Mouse (Mus musculus) ES-E14 (cell line): ENCODE data around the gene Zfp420.

Experiments
- CHD2 ChIP-seq: IDR thresholded peaks from 2 replicates; pipeline ENCODE4 v1.6.1; 2014; ENCODE audit warnings: mild to moderate bottlenecking, low read depth, low read length, inconsistent platforms
- HCFC1 ChIP-seq: IDR thresholded peaks from 2 replicates; pipeline ENCODE4 v1.6.1; 2012; ENCODE audit warnings: low read length, inconsistent platforms, borderline replicate concordance; ENCODE audit not compliant: insufficient read depth
- MAFK ChIP-seq: IDR thresholded peaks from 2 replicates; pipeline ENCODE4 v1.6.1; 2014; ENCODE audit warnings: mild to moderate bottlenecking, low read depth, low read length, inconsistent platforms; ENCODE audit not compliant: insufficient read depth
- ZC3H11A ChIP-seq: IDR thresholded peaks from 2 replicates; pipeline ENCODE4 v1.6.1; 2012; ENCODE audit warnings: low read depth, mild to moderate bottlenecking, inconsistent platforms, low read length, borderline replicate concordance

GRCm38 (mm10) chr7:29880916-29881315 is 21.1 kb downstream of the Zfp420 start:
- no peak for TF ChIP-seq MAFK
- TF ChIP-seq HCFC1: no peak
- TF ChIP-seq CHD2: no peak
- TF ChIP-seq ZC3H11A: no peak
